Mouse (Mus musculus) heart, postnatal 4 days (tissue): ENCODE results near the gene Kcnb1. TPM values are rescaled to one million over a fixed set of nuclear protein-coding genes. Genes with fewer than 3 reads are reported as not detected.
A peak's percentile ranks its signal among the peaks of the same experiment; 100 is the strongest.

Experiments
- DNase-seq: peaks from one replicate; pipeline ENCODE4 v3.0.0; 2021
- total RNA-seq, 2 experiments: library from RNA; stranded (reverse); gene quantifications; 2 replicates each; pipeline ENCODE4 v1.2.3; 2021

Kcnb1 gene
- total RNA-seq, 2 experiments from 2014 or later = 22.5 to 26.9 TPM

GRCm38 (mm10) chr2:167078486-167078885 lies 111.5 kb downstream of the Kcnb1 start:
- DNase-seq = no peak

DNA sequence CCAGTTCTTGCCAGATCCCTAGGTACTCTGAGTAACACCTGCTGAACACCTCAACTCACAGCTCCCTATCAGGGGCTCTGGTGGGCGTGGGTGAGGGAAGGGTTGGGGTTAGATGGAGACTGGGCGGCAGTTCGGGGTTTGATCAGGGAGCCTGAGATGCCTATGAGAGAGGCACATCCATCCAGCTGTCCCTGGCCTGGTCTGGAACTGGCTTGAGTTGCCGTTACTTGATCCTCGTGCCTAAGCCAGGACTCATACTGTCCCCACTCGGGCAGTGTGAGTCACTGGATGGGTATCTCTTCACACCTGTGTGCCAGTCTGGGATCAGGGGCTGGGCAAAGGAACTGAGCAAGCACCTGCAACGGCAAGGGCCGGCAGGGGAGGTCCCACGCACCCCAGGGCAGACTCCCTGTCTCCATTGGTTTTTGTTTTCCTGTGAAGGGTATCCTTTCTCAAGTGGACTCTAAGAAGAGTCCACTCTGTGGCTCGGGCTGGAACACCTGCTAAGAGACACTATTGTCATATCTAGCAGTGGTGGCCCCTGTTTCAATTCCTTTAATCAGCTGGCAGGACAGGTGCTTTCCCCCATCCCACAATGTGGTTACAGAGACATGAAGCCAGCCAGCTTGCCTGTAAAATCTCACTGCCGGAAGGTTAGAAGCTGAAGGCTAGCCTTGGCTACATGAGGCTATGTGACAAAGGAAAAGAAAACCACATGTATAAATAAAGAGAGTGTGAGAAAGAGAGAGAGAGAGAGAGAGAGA lies 112.6 kb downstream of the Kcnb1 start:
- no peak for DNase-seq

GRCm38 (mm10) chr2:167076759-167077158 lies 113.2 kb downstream of the Kcnb1 start:
- no peak for DNase-seq

- no peak for DNase-seq
Measured at GRCm38 (mm10) chr2:167076352-167076751, 113.6 kb downstream of the Kcnb1 start.

- no peak for DNase-seq
Measured at GRCm38 (mm10) chr2:167074587-167074986, 115.4 kb downstream of the Kcnb1 start.

DNA sequence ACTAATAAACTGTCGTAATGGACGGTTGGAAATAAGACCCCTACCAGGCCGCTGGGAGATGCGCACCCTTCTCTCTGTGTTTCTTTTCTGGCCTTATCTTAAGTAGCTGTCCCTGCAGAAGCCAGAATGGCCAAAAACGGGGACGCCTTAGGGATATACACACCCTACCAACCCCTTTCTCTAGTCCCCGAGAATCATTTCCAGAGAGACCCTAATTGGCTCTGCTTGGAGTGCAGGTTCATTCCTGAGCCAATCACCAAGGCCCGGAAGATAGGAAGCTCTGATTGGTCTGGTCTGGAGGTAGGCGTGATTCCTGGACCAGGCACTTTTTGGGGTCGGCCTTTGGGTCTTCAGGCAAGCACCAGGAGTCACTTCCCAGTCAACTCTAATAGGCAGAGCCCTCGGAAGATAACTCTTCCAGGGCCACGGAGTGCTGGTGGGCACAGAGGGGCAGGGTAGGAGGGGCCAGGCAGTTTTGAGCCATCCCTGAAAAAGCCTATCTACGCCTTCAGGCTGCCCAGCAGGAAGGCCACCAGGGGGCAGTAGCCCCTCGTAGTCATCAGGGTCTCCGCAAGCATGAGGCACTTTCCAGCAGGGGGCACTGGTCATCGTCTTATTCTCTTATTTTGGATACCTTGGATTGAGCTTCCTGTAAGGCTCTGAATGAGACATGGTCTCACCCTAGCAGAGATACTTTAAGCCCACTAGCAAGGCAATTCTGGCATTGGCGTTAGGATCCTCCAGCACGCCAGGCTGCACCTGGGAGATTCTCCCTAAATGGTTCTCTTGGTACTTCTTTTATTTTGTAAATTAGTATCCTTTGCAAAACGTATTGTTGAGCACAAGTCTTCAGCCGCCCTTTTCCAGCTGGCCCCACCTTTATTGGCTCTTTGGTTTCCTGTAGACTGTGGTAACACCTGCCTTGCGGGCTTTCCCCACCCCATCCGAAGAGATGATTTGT lies 118.0 kb downstream of the Kcnb1 start:
- peak; percentile 98 for DNase-seq

DNA sequence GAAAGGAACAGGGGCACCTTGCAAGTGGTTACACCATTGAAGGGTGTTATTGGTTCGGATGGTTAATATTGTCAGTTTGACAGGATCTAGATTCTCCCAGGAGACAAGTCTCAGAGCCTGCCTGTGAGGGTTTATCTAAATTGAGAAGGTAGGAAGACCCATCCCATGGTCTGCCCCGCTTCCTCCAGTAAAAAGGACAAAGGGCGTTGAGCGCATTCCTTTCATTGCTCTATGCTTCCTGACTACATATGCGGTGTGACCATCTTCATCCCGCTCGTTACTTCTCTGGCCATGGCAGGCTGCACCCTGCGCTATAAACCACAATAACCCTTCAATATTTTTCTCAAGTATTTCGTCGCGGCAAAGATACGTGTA lies 118.7 kb downstream of the Kcnb1 start:
- DNase-seq = no peak

GRCm38 (mm10) chr2:167070341-167070740 lies 119.6 kb downstream of the Kcnb1 start:
- DNase-seq = no peak

GRCm38 (mm10) chr2:167067575-167067974 lies 122.4 kb downstream of the Kcnb1 start:
- no peak for DNase-seq

GRCm38 (mm10) chr2:167066528-167067516 lies 123.1 kb downstream of the Kcnb1 start:
- DNase-seq = no peak

DNA sequence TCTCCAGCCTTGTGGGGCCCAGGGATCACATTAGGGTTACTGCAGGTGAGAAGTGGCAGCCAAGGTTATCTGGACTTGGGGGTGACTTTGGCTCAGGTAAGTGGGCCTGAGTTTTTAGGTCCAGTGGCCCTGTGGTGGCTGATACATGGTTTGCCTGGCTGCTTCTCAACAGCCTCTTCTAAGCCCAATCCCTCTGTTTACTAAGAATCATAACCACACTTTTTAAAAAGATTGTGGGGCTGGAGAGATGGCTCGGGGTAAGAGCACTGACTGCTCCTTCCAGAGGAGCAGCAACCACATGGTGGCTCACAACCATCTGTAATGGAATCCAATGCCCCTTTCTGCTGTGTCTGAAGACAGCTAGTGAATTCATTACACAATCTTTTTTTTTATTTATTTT lies 123.9 kb downstream of the Kcnb1 start:
- no peak for DNase-seq

DNA sequence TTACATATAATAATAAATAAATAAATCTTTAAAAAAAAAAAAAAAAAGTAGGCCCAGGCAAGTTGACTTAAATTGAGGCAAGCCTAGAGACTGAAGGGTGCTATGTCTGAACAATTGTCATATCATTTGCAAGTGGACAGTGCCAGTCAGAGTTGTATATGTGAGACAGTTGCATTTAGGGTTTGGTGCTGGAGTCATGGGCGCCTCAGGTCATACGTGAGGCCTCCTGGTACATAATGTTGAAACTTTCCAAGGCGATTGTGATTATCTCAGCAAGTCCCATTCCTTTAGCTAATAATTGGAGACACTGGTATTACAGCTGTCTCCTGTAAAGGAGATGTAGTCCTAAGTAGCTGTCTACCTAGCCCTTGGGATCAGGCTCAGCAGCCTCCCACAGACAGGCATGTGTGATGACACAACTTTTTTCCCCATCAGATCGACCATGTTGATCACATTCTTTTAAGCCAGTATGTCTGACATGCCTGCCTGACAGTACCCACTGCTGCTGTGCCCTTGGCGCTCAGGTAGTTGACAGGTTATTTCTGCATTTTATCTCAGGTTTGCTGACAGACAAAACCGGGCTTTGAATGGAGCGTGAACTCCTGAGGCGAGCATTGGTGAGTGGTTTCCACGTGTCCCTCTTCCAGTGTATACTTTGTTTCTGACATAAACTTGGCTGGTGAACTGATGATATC lies 125.2 kb downstream of the Kcnb1 start:
- no peak for DNase-seq

GRCm38 (mm10) chr2:167063906-167064496 lies 126.0 kb downstream of the Kcnb1 start:
- no peak for DNase-seq

DNA sequence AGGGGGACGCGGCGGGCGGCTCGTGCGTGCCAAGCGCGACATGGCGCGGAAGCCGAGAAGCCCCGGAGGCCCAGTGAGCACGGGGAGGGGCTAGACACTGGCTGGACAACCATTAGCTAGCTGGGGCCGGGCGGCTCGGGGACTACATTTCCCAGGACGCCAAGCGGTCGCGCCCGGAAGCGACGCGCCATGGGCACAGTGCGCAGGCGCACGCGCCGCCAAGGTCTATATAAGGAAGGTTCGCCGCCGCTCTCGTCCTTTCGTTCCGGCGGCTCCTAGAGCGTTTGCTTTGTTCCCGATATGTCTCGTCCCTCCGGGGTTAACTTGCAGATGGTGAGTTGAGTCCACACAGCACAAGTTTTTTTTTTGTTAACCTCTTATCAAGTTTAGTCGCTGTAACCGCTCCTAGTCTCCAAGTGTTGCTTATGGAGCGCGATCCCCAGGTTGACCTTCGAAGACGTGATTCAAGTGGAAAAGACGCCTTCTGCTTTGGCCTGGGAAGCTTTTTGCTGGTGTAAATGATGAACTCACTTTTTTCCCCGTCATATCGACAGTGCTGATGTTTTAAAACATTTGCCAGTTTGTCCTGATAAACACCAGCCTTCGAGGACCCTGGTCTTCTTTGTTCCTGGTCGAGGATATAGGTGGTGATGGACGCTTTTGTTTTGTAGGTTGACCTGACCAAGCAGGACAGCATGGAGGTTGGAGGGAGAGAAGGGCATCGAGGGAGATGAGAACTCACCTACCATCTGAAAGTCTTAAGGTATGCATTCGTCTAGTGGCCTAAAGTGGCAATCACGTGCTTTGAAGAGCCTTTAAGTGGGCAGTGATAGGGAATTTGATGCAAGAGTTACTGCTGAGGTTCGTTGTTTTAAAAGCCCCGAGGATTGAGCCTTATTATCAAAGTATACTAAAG lies 126.7 kb downstream of the Kcnb1 start, which contains the start of gene Znfx1:
Gene Znfx1, minus strand, starts transcription at position 51 of the 916 bp plus-strand sequence.
- peak; percentile 99 for DNase-seq

DNA sequence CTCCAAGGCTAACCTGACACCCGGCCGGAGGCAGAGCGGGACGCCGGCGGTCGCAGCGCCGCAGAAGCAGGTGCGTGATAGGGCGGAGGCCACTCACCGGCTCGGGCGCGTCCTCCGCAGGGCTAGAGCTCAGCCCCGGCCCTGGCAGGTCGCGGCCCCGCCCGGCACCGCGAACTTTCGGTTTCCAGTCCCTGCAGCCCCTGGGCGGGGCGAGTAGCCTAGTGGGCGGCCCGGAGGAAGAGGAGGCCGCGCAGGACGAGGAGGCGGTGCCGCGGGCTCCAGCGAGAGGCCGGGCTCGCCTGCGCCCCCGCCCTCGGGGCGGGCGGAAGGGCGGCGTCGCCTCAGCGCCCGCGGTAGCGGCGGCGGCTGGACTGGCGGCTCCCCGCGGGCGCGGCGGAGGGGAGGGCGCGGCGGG lies 127.5 kb downstream of the Kcnb1 start:
- peak; percentile 95 for DNase-seq

GRCm38 (mm10) chr2:167061381-167062034 lies 128.4 kb downstream of the Kcnb1 start:
- no peak for DNase-seq

DNA sequence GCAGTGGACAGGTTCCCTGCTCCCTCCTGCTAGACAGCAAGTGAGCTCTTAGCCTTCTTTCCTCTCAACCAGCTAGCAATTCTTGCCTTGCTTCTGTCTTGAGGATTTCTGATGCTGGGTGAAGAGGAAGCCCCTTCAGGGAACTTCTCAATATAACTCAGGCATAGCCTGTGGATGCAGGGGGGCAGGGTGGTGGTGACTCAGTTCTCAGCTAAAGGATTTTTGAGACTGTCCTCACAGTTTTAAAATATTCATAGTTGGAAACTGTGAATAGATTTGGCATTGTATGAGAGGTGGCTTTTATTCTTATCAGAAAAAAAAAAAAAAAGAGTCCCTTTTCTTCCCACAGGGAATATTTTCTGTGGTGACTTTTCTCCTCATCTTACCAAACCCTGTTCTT lies 129.2 kb downstream of the Kcnb1 start:
- no peak for DNase-seq

GRCm38 (mm10) chr2:167060360-167060759 lies 129.6 kb downstream of the Kcnb1 start:
- DNase-seq = no peak

- no peak for DNase-seq
Measured at GRCm38 (mm10) chr2:167059960-167060359, 130.0 kb downstream of the Kcnb1 start.
